Mouse (Mus musculus): ENCODE measurements around the gene Cacna1s.

The Cacna1s gene

DNA sequence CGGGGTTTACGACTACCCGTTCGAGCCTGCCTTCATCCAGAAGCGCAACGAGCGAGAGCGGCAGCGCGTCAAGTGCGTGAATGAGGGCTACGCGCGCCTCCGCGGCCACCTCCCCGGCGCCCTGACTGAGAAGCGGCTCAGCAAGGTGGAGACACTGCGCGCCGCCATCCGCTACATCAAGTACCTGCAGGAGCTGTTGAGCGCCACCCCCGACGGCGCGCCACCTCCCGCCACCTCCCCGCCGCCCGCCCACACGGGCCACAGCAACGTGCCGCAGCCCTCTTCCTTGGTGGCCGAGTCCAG lies 1.6 kb upstream of the Cacna1s start:
- in situ Hi-C loops (cut with MseI, MboI) = no loop called here

GRCm38 (mm10) chr1:136051465-136051864 lies 1.1 kb upstream of the Cacna1s start:
- in situ Hi-C loops (cut with MseI, MboI) = no loop called here

DNA sequence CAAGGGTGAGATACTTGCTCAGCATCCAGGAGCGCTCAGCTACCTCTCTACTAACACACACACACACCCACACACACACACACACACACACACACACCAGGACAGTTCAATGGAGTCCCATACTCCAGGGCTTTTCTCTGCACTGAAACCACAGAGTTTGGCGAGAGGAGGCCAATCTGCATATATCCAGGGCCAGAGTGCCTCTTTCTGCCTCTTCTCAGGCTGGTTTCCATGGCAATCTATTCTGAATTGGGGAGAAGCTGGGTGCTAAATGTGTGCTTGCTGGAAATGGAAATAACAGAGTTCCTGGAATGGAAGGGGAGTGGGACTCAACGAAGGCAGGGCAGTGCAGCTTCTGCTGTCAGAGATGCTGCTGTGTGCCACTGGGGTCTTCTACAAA lies 3.2 kb downstream of the Cacna1s start:
- in situ Hi-C loops (cut with MseI, MboI) = no loop called here

DNA sequence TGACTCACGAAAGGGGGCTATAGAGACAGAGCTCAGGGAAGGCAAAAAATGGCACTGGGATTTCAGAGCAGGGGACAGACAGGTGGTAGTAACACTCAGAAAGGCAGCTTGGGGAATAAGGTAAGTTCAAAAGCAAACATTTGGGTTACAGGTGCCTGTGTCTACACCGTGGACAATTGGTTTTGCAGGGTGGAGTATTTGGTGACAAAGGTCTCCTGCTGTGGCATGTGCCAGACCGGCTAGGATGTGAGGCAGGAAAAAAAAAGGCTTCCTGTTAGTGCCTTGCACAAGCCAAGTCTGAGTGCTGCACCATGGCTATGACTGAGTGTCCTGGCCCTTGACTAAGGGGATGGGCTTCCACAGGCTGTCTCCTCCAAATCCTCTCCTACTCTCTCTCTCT lies 6.0 kb downstream of the Cacna1s start:
- in situ Hi-C loops (cut with MseI, MboI) = no loop called here

- in situ Hi-C loops (cut with MseI, MboI) = no loop called here
These were observed 8.7 kb downstream of the Cacna1s start for GRCm38 (mm10) chr1:136061041-136061789.

GRCm38 (mm10) chr1:136061790-136062141 lies 9.2 kb downstream of the Cacna1s start:
- in situ Hi-C loops (cut with MseI, MboI) = no loop called here

GRCm38 (mm10) chr1:136063991-136064390 lies 11.4 kb downstream of the Cacna1s start:
- in situ Hi-C loops (cut with MseI, MboI) = no loop called here

DNA sequence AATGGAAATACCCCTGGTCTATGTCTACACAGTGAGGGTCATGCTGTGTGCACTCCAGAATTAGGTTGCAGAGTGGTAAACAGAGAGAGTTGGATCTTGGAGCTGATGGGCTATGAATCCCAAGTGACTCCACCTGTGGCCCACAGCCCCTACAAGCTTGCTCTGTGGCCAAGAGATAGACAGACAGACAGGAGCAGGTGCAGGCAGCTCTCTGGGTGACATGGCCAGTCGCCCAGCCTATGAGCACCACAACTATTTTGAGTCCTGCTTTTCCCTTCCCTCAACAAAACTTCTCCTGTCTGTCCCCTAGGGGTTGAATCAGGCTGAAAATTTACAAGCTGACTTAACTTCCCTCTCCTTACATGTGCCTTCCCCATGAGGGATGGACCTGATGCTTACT lies 14.1 kb downstream of the Cacna1s start:
- in situ Hi-C loops (cut with MseI, MboI) = no loop called here

GRCm38 (mm10) chr1:136067579-136067978 lies 15.0 kb downstream of the Cacna1s start:
- in situ Hi-C loops (cut with MseI, MboI) = no loop called here

DNA sequence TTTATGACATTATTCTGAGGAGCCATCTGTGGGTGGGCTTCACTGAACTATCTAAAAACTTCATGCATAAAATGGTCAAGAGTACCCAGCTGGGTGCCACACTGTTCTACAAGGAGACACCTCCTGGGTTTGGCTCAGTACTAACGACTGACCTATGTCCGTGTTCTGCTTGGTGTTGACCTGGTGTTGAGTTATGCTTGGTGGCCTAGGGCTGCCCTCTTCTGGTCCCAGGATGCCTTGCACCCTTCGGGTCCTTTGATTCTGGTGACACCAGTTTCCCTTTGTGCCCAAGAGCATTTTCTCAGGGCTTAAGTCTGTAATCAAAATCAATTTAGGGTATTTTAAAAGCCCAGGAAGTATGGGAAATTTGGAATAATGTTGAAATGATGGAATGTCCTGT lies 23.5 kb downstream of the Cacna1s start:
- in situ Hi-C loops (cut with MseI, MboI) = no loop called here

GRCm38 (mm10) chr1:136077656-136078055 lies 25.1 kb downstream of the Cacna1s start:
- in situ Hi-C loops (cut with MseI, MboI) = no loop called here

DNA sequence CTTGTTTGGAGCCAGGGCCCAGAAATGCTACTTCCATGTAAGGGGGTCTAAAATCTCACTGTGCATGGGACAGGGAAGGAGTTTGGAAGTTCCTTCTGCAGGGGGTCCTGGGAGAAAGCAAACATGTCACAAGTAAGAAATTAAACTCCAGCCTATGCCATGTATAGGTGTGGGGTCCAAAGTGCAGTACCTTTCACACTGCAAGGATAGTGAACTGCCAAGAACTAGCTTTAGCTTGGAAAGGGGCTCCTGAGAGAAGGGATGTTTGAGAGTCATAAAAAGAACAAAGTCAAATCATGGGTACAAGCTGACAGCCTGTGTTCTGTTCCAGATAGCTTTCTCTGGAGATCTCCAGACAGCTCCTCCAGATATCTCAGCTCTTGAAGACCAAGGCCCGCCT lies 28.6 kb downstream of the Cacna1s start:
- in situ Hi-C loops (cut with MseI, MboI) = no loop called here

DNA sequence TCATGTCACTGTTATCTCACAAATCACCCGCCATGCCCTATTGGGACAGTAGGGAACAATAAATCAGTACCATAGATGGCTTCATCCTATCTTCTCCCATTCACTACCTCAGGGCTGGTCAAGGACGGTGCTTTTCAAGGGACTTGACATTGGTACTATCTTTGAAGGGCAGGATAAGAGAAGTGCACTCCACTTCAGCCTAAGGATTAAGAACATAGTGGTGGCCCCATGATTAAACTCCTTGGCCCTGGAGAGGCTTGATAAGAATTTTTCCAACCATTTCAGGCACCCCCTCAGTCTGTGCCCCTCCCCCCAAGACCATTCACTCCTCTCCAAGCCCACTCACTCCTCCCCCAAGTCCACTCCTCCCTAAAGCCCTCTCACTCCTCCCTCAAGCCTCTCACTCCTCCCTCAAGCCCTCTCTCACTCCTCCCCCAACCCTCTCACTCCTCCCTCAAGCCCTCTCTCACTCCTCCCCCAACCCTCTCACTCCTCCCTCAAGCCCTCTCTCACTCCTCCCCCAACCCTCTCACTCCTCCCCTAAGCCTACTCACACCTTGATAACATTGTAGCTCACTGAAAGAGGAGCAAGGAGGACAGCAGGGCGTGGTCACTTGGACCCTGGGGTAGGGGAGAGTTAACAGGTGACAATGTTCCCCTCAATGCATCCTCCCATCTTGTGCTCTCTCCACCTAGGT lies 33.6 kb downstream of the Cacna1s start:
- in situ Hi-C loops (cut with MseI, MboI) = no loop called here

DNA sequence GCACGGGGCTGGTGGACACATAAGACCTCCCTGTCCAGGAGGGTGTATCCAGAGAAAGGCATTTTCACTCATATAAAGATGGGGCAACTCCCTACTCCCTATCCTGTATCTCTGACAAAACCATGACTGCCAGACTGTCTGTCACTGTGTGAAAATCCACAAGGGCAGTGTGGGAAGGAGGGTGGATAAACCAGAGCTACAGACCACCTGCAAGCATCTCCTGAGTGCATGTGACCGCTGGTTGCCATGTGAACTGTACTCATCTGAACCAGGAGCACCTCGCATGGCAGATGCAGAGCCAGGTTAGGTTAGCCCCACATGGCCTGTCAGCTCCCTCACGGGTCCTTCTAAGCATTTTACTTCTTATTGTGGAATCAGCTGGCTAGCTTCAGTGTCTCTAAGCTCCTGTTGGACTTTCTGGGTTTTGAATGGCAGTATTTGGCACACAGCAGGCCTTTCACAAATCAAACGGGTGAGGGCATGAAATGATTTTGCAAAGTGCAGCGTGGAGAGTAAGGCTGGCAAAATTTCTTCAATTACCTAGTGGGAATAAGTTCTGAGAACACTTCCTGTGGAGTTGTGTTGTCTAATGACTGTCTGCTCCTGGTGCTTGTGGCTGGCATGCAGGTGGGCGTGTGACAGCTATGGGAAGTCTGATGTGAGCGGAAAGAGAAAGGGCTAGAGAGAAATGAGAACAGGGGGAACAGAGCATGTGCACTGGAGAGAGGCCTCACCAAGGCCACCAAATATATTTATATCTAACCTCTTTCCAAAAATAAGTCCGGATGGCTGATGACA lies 37.0 kb downstream of the Cacna1s start:
- in situ Hi-C loops (cut with MseI, MboI) = no loop called here

DNA sequence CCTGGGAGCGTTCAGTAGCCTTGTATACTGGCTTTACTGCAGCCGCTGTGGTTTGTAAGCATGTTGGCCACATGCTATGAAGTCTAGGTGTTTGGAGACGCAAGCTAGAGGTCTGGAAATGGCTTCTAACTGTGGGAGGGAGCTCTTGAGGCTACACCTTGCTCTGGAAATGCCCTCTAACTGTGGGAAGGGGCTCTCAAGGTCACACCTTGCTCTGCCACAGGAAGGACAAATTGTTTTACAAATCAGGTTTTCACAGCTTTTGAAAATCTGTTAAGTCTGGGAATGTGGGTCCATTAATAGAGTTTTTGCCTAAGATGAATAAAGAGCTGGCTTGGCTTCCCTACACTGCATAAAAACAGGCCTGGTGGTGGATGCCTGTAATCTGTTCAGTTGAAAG lies 41.2 kb downstream of the Cacna1s start:
- in situ Hi-C loops (cut with MseI, MboI) = no loop called here

GRCm38 (mm10) chr1:136094807-136095206 lies 42.3 kb downstream of the Cacna1s start:
- in situ Hi-C loops (cut with MseI, MboI) = no loop called here

GRCm38 (mm10) chr1:136102094-136102493 lies 49.5 kb downstream of the Cacna1s start:
- in situ Hi-C loops (cut with MseI, MboI) = no loop called here

- in situ Hi-C loops (cut with MseI, MboI) = no loop called here
These were observed 50.0 kb downstream of the Cacna1s start for GRCm38 (mm10) chr1:136102551-136102950.

DNA sequence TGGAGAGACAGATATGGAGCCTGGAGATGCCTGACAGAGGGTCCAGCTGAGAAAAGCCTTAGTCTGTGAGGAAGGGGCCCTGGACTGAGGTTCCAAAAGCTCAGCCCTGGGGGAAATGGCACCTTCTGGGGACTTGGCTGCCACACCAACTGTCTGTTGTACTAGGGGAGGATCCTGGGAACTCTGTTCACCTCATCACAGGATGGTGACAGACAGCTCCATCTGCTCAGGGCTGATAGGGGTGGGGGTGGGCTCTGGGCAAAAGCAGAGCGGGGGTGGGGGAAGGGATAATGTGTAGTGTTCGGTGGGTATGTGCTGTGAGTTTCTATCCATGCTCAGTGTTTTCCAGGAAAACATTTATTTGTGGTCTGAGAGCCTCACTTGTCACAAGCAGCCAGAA lies 50.4 kb downstream of the Cacna1s start:
- in situ Hi-C loops (cut with MseI, MboI) = no loop called here

DNA sequence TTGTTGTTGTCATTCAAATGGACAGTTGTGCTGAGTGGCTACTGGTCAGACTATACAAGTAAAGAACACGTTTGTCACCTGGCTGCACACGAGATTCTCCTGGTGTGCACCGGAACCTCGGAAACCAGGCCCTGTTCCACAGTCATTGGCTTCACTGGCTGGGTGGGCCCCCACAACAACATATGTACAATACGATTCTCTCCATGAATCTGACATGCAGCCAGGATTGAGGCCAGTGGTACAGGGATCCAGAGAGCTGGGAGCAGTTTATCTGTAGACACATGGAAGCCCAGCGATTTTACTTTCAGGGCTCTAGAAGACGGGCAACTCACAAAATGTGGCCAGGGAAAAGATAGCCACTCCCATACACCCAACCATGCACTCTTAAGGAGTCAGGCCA lies 51.1 kb downstream of the Cacna1s start:
- in situ Hi-C loops (cut with MseI, MboI) = no loop called here

DNA sequence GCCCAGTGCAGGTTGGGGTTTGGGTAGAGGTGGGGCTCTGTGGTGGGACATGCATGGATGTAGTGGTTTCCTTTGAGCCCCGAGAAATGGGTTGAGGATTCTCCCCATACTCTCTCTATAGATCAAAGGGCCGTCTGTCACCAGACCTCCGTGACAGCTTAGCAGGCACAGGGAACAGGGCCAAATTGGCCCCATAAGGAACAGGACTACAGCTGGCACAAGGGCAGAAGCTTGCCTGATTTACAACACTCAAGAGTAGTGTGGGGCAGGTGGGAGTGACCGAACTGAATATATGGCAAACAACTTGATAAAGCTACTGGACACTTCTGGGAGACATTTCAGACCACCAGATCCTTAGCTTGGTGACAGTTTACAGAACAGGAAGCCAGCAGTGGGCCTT lies 52.2 kb downstream of the Cacna1s start:
- in situ Hi-C loops (cut with MseI, MboI) = no loop called here

DNA sequence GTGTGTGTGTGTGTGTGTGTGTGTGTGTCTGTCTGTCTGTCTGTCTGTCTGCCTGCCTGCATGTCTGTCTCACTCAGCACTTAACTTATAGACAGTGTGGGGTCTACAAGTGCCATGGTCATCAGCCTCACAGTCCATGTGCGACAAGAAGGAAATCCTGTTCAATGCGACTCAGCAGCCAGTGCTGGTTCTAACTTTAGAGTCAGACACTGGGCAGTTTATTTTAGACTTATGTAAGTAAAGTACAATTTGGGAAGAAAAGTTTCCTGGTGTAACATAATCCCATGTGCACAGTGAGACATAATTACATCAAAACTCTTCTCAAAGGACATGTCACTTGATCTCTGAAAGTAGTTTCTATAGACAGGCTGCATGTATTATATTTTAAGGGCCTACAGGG lies 56.9 kb downstream of the Cacna1s start:
- in situ Hi-C loops (cut with MseI, MboI) = no loop called here

DNA sequence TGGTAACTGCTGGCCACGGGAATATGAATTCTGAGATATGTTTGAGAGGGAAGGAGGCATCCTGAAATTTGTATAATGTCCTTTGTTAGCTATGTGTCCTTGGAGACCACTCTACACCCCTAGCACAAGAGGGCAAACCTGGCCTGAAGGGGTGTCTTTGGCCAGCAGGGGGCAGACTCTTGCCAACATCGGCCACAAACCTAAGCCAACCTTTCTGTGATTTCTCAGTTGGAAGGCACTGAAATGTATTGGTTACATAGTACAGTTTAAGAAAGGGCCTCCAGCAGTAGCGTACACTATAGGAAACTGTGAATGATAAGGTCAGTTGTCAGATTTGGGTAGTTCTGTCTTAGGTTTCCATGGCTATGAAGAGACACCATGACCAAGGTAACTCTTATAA lies 63.6 kb downstream of the Cacna1s start:
- in situ Hi-C loops (cut with MseI, MboI) = no loop called here

All from mouse trophoblast stem cell (cell line).